Mouse (Mus musculus) ovary, postnatal 36 days (tissue): ENCODE results near the gene Cldn22.
"Not testable (repeated sequence)": the region's sequence is repeated elsewhere in the genome, so short reads cannot be mapped to it uniquely, and the experiment has no call there.

ENCODE experiments used
- DNase-seq: peaks from one replicate; pipeline ENCODE4 v3.0.0; 2022; ENCODE audit warnings: low spot score, mixed read lengths

The Cldn22 gene

DNA sequence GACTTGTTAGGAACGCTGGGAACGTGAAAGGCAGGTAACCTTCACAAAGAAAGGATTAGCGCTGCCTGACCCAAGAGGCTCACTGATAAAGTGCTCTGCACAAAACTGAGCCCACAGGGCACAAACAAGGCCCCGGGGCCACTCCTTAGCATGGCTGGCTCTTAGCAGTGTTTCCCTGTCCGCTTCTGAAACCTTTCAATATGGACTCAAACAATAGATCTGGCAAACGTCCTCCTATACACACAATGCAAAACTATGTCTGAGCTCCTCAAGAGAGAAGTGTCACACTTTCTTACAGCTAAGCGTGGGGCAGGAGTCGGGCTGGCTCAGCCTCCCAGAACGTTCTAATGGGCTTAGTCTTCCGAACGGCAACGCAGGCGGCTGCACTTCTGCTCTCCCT, at the start of gene Cldn22:
Cldn22 (plus strand) TSS at position 301 of the 400 bp plus-strand sequence.
- no peak for DNase-seq

DNA sequence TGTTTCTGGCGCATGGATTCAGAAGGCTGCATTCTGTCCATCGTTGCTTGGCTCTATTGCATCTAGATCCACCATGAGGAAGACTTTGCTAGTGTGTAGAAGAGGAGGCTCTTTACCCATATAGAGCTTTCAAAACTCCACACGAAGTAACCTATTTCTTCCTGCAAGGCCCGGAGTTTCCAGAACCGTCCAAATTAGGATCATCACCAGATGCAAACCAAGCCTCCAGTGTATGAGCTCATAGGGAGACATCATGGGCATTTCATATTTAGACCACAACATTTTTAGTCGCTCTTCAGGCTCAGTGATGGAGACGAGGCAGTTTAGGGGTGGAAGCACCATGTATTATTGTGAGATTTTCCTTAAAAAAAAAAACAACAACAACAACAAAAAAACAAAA, 46.9 kb upstream of the Cldn22 start:
- DNase-seq: no peak

DNA sequence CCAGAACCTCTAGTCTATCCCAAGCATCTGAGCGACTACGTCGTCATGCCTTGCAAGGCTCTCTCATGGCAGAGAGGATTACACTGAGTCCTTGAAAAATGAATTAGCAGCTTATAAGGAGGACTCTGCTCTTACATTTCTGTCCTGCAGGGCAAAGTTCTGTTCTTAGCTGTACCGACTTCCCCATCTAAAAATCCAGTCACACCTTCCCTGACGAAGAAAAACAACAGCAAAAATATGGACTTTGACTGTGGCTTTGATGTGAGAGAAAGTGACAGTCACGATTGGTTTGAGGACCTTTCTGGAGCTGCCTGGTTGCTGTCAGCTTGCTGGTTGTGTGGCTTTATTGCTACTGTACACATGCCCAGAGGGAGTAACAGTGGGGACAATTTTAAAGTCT, 44.7 kb upstream of the Cldn22 start:
- no peak for DNase-seq

DNA sequence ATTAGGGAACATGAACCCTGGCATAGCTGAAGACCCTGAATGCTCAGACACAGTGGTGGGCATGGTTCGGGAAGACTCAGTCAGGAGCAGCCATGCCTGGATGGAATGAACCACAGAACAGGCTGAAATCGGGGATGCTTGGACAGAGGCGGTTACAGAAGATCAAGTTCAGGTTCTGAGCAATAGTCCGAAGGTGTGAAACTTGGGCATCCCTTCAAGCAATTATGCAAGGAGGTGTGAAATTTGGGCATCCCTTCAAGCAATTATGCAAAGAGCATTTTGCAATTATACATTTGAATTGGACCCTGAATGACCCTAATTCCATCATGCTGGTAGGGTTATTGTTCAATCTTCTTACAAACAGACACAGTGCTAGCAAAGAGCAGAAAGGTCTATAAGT, 42.4 kb upstream of the Cldn22 start:
- no peak for DNase-seq

DNA sequence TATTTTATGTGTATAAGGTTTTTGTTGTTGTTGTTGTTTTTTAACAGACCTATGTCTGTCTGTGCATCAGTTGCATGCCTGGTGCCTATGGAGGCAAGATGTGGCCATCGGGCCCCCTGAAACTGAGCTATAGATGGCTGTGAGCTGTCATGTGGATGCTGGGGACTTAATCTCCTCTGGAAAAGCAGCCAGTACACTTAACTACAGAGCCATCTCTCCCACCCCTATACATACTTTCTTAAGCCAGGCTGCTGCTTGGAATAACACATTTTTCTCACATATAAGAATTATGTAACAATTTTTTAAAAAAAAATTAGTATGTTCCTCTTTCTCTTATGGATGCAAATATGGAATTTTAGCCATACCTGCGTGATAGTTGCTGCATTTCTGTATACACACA, 40.7 kb upstream of the Cldn22 start:
- DNase-seq: no peak

DNA sequence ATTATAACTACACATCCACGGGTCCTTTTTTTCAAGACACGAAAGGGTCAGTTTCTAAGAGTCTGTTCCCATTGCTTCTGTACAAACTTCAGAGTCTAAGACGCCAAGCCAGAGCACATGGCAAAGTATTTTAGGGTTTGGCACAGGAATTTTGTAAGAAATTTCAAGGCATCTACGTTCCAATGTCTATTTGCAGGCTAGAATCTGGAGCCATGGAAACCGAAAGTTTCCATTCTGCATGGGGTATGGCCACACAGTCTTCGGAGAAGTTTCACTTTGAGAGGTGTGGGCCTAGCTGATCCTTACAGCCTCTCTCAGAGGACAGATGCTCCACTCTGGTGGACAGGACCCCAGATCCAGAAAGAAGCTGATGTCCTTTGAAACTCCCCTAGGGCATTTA, 40.3 kb upstream of the Cldn22 start:
- no peak for DNase-seq

DNA sequence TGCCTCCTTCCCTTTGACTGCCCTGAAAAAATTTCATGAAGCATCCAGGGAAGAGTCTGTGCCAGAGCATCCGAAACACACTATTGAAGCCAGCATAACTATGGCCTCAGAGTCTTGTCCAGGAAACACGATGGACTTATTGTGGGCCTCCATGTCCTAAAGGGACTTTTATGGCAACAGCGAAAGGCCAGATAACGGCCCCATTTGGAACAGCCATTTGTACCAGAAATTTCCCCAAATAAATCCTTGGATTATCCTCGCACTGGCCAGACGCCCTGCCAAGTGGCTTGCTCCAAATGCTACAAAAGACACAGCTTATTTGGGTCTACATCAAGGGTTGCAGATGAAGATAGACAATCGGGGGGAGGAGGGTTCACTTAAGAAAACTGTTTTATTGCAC, 39.8 kb upstream of the Cldn22 start:
- DNase-seq: peak; percentile 22

DNA sequence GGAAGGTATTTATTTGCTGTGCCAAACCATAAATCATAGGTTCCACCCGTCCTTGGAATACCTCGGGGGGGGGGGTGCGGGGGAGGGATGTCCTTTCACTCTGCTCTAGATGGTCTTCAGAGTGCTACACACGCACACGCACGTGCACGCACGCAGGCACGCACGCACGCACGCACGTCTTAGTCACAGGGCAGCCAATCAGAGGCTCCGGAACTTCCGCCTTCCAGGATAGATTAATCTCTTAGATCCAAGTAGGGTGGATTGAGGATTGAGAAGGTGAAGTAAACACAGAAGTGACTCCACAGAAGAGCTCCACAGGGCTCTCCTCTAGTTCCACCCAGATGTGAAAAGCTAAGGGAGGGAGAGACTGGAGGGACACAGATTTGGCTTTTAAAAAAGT, 38.0 kb upstream of the Cldn22 start:
- DNase-seq: no peak

DNA sequence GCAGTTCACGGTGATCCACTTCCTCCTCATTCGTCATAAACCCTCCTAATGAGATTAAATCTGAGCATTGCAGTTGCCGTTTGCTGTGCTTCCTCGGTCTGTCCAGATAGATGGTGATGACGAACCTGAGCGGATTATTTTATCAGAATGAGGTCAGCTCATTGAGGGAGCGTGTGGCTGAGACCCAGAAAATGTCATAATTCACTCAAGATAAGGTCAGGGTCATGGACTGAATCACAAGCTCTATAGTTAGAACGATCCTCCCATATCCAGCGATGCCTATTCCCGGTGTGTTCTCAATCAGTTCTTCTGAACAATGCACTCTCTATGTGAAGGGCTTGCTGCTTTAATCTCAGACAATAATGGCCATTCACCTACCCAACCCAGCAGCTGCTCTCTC, 36.6 kb upstream of the Cldn22 start:
- no peak for DNase-seq

DNA sequence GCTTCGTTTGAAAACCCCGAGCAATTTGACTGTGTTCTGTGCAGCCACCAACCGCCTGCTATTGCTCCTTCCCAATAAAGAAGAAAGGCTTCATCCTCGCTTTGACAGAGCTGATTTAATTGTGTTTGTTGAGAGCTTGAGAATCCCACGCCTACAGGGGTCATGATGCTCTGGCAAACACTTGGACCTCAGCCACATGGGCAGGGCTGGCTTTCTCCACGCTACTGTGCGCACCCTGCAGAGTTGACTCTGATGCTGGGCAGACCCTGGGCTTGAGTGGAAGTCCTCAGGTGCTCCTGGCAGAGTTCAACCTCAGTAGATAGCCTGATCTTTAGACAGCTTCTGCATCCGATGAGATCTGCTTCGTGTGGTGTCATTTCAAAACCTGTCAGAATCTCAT, 32.3 kb upstream of the Cldn22 start:
- DNase-seq: peak; percentile 50

DNA sequence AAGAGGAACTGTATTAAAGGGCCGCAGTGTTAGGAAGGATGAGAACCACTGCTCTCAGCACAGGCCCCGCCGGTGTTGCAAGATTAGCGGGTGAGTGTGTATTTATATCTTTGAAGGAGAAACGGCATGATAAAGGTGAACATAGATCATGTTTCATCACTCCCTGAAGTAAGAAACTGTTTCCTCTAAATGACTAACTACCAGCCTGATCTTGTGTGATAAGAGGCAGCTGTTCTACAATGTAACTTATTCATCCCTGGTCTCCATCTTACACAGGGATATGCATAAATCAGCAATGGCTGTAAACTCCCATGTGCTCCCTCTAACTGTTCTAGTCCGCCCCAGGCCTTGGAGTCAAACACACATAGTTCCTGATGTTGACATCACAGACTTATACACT, 24.8 kb upstream of the Cldn22 start:
- DNase-seq: no peak

DNA sequence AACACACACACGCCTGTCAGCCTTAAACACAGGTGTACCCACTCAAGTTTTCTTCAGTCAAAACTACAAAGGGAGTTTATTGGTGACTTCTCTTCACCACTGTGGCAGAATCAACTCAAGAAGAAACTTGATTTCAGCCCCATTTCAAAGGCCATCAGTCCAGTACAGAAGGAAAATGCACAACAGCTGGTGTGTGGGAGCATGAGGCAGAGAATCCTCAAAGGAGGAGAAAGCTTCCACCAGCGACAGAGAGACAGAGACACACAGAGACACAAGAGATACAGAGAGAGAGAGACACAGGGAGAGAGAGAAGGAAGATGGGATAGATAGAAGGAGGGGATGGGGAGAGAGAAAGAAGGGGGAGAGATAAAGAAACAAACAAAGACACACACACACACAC, 21.9 kb upstream of the Cldn22 start:
- no peak for DNase-seq

DNA sequence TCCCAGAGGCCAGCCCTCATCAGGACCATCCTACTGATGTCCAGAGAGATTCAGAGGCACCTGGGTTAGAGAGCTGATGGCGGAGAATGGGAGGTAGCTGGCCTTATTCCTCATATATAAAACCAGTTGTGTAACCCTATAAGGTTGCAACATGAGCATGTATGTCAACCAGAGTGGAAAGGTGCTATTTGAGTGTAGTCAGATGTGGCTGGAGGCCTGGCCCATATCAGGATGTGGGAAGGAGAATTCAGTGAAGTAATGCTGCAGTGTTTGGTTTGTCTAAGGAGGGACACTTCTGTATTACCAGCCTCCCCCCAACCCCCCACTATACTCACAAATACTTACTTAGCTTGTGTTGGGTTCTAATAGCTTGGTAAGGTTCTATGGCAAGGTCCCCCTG, 20.0 kb upstream of the Cldn22 start:
- no peak for DNase-seq

DNA sequence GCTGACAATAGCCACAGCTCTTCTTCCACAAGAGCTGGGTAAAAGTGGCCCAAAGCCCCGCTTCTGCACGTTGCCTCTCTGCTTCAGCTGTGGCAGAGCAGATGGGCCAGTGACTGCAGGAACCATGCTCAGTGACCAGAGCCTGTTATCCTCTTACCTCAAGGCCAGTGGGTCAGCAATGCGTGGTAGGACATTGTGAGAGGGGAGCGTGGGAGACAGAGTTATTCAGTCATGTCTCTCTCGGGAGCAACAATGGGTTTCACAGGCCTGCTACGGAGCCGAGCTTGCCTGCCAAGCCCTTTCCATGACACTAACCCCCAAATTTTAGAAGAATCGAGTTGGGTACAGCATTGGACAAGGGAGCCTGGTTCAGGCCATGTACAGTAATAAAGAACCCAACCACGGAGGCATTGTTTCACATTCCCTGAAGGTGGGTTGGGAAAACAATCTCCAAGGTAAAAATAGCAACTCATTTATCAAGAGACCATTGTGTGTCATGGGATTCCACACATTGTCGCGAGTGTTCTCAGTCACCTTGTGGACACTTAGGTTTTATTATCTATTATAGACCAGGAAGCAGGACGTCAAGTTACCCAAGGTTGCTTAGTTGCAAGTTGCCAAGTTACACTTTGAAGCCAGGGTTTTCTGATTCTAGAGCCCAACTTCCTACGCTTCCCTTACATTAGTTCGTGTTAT, 14.2 kb upstream of the Cldn22 start:
- no peak for DNase-seq

DNA sequence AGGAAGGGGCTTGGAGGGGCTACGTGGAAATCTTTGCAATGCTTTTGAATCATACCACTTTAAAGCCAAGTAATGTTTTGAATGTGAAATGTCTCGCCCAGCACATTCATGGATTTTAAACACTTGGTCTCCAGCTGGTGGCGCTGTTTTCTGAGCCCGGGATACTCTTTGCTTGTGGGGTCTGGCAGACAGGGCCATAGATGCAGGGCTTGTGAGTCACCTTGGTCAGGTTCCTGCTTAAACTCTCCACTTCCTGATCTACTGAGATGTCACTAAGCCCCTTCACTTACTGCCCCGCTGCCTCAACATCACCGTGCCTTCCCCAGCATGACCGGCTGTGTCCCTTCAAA, 13.6 kb upstream of the Cldn22 start:
- DNase-seq: no peak

DNA sequence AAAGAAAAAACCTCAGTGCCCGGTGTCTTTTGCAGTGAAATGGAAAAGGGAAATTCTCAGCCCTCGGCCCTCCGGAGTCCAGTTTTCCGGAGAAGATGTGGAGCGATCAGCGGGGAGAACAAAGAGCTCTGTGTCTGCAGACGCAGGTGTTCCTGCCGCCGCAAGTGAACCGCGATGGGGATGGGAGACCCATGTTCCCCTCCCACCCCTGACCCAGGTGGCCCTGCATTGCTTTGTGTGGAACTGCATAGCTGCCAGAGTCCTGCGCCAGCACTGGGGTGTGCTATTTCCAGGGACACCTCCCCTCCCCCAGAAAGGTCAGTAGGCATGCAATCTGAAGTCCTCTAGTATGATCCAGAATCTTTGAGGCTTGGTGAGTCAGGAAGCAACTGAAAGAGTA, 13.1 kb upstream of the Cldn22 start:
- DNase-seq: no peak

DNA sequence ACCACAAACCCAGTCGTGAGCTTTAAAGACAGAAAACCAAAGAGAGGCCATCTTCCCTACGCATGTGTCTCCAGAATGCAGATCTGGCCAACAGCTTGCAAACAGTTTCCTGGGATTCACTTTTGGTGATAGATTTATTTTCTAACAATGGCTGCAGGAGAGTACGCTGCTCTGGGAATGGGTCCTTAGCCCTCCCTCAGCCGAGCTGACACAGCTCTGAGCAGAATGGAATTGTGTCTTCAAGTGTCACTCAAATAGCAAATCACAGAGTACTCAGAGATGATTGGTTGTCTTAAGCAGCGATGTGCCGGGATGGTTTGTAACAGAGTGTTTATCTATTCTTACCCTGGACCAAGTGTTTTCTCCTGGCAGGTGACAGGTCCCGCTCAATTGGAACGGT, 5.2 kb upstream of the Cldn22 start:
- DNase-seq: no peak

DNA sequence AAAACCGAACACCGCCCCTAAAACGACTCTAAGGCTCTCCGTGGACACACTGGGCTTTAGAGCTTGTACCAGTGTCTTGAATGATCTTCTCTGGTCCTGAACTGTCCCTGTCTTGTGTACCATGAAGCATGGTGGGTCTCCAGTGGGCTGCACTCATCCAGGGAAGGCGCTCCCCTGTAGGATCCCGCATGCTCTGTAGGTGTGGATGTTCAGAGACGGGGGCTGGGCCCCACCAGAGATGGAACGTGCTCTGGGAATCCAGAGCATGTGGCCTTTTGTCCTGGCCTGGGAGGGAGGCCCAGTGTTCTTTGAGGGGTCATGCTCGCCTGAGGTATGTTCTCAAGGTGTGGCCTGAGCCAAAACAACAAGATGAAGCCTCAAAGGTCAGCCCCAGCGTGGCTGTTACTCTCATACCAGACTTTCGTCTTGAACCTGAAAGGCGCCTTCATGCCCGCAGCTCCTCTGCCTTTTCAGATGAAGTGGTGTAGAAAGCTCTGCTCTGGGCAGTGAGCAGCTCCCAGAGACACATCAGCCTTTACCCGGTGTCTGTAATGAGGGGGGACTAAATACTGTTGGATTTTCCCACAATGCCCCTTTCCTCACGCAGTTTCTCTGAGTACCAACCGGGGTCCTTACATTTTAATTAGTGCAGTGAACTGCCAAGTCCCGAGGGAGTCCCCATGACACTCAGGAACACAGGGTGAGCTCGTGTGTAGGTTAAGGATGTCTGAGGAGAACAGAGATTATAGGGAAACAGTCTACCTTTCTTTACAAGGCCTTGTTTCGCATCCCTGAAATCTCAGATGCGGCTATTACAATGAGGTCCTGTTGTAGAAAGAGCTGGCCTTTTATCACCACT, 3.1 kb upstream of the Cldn22 start:
- no peak for DNase-seq

DNA sequence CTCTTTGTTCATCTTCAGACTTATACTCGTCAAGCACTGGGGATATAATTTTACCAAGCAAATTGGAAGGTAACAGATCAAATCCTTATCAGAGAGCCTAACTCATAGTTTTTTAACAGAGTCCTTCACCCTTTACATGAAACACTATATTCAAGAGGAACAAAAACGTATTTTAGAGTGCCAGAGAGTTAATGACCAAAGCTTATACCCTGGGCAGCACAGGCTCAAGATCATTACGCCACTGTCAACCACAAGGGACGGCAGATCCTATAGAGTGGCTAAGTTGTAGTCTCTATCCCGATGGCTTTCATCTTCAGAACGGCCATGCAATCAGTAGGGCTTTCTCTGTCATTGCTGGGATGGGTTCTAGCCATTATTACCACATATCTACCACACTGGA, 2.4 kb upstream of the Cldn22 start, which contains the start of gene Cldn24:
Cldn24 (plus strand) TSS at position 301 of the 400 bp plus-strand sequence.
- no peak for DNase-seq

DNA sequence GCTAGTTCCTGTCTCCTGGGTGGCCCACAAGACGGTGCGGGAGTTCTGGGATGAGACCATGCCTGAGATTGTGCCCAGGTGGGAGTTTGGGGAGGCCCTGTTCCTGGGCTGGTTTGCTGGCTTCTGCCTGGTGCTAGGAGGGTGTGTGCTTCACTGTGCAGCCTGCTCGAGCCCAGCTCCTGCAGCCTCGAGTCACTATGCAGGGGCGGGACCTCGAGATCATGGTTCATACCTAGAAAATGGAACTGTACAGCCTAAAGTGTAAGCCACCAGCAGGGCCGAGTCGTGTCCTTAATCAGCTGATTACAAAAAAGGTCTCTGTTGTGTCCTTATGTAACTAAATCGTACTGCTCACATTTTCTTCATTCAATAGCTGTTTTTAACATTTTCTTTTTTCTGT, 1.7 kb upstream of the Cldn22 start:
- DNase-seq: not testable (repeated sequence)

DNA sequence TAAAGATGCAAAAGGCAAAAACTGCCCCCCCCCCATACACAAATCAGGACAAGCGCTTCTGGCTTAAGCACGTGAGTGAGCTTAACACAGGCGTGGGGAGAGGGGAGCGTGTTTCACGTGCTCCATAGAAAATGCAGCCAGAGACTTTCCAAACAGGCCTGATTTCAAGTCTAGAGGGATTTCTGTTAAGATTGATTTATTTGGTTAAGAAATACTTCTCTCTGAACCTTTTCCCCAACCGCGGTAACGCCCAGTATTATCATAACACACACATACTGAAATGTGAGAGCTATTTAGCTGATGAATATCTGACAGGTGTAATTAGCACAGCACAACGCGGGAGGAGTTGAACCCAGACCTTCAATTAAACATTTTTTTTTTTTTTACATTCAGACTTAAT, 505 bp upstream of the Cldn22 start:
- no peak for DNase-seq

DNA sequence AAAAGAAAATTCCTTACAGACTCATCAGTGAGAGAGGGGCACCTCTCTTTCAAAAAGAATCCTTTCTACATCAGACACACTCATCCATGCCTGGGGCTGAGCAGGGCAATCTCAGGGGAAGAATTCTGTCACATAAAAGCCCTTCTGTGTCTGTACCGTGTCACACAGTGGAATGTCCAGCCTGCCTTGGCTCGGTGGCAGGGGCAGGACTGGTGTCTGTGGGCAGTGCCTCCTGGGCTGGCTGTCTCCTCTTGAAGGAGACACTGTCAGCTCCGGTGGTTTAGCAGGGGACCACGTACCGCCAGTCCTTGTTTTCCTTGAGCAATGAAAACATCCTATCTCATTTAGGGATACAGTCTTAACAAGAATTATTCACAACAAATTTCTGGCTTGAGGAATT, 1.3 kb downstream of the Cldn22 start:
- no peak for DNase-seq

DNA sequence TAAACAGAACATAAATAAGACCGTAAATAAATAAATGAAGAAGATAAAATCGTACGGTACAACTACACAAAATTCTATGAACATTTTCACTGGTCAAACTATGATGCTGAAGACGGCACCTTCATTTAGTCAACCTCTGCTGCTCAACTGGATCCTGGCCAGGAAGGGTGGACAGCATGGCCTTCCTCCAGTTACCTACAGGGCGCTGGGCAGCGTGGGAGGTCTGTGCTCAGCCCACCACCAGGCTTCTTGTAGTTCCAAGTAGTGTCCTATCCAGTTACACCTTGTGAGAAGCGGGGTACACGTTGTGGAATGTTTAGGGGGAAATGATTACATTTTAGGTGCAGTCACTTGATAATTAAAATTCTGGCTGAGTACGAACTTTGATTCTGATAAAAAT, 2.6 kb downstream of the Cldn22 start:
- DNase-seq: no peak

DNA sequence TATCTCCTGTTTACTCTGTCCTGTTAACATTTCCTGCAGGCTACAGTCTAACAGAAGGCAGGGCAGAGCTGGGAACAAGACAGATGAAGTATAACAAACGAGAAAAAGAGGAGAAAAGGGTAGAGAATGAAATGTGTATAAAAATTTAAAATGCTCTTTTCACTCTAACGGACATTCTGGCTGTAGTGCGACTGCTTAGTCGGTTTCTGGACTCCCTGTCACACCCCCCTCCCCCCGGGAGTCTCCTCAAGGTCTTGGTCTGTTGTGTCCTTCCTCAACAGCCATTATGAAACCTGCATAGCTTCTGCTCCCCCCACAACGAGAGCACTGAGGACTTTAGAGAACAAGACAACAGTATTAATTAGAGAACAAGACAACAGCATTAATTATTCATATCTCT, 8.3 kb downstream of the Cldn22 start:
- no peak for DNase-seq
